Mouse (Mus musculus): ENCODE results near the gene Elf1.

Elf1 gene

DNA sequence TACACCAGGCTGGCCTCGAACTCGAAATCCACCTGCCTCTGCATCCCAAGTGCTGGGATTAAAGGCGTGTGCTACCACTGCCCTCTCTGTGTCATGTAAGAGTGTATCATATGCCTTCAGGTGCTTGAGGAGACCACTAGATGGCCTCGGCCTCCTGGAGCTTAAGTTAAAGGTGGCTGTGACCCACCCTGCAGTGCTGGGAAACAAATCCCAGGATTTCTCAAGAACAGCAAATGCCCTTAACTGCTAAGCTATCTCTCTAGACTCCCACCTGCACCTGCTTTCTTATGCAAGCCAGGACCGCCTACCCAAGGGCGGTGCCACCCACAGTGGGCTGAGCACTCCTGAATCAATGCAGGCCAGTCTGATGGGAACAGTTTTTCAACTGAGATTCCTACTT lies 83.8 kb downstream of the Elf1 start:
- no peak for DNase-seq (ENCODE audit: low read depth, low spot score)

DNA sequence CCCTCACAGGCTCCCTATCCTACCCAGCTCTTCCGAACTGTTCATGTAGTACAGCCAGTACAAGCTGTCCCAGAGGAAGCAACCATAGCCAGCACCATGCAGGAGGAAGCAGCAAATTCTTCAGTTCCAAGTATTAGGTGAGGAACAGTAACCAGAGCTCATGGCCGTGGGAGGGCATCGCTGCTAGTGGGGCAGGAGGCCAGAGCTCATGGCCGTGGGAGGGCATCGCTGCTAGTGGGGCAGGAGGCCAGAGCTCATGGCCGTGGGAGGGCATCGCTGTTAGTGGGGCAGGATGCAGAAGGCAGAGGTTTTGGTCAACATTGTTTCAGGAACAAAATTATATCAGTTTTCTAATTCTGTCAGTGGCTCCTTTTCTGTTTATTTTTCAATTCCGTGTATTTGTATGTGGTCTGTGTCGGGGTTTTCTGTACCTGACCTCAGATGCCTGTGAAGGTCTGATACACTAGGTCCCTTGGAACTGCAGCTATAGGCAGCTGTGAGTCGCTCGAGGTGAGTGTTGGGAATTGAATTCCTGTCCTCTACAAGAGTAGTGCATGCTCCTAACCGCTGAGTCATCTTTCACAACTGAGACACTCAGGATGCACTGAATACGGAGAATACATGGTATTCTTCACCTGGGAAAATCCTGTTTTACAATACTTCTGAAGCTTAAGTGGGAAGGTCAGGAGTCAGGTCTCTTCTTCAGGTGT lies 92.6 kb downstream of the Elf1 start:
- DNase-seq (ENCODE audit: low read depth, low spot score): no peak

DNA sequence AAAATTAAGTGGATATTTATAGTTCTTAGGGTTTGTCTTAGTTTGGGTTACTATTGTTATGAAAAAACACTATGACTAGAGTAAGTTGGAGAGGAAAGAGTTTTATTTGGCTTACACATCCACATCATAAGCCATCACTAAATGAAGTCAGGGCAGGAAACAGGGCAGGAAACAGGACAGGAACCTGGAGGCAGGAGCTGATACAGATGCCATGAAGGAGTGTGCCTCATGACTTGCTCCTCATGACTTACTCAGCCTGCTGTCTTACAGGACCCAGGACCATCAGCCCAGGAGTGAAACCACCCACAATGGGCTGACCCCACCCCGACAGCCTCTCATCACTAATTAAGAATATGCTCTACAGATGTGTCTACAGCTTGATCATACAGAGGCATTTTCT lies 93.4 kb downstream of the Elf1 start:
- no peak for DNase-seq (ENCODE audit: low read depth, low spot score)

DNA sequence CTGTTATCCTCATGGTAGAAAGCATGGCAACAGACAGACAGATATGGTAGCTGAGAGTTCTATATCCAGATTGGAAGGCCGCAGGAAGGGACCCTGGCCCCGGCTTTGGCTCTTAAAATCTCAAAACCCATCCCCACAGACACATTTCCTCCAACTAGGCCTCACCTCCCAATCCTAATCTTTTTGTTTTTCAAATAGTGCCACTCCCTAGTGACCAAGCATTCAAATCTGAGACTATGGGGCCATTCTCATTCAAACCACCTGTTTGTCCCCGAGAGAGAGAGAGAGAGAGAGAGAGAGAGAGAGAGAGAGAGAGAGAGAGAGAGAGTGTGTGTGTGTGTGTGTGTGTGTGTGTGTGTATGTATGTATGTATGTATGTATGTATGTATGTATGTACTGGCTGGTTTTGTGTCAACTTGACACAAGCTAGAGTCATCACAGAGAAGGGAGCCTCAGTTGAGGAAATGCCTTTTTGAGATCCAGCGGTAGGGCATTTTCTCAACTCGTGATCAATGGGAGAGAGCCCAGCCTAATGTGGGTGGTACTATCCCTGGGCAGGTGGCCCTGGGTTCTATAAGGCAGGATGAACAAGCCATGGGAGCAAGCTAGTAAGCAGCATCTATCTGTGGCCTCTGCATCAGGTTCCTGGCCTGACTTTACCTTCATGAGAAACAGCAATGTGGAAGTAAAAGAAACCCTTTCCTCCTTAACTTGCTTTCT lies 102.7 kb downstream of the Elf1 start:
- DNase-seq (ENCODE audit: low read depth, low spot score): no peak

DNA sequence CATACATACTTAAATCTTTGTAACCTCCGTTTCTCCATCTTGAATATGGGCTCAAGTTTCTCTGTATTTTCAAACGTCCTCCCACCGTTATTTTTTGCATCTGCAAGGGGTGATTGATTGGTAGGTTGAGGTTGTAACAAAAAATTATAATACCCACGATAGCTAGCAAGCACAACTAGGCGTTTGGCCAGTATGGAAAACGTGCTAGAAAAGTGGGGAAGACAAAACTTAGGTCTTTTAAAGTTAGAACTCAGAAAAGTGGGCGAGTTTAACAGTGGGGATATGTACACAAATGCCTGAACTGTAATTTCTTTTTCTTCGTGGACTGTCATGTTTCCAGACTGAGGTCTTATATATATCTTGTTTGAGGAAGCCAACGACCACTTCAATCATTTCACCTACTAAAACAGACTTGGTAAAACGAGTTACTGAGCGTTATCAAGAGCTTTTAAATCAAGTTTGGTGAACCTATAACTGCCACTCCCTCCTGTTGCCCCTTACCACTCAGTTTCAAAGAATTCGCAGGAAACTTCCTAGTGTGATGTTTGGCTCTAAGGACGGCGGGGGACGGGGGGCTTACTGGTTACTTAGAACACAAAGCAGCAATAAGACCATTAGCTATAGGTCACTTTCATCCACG lies 105.6 kb downstream of the Elf1 start:
- DNase-seq (ENCODE audit: low read depth, low spot score): no peak

DNA sequence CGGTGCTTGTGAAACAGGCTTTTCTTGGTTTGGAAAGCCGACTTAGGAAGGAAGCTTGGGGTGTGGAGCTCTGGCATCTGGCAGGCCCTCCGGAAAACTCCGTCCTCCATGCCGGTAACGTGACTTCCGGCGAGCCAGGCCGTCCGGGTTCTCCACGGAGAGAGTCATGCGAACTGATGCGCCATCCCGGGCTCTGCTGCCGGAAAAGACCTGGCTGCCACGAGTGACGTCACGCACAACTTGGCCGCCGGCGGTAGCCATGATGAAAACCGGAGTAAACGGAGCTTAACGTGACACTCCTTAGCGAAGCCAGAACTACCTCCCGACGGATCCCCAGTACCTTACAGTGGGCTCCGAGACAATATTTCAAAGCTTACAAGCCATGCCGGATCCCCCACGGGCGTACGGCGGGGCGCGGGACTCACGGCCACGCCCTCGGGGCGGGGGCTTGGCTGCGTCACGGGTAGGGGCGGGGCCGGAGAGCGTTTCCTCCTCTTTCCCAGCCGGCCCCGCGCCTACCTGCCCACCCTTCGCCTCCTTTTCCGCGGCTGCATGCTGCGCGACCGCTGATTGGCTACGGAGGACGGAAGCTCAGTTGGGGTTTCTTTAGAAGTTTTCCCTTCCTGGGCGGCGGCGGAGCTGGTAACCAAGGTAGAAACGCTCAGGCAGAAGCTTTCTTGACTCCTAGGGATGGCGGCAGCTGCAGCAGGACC lies 106.3 kb downstream of the Elf1 start, which contains the start of gene Sugt1:
Gene Sugt1, plus strand, starts transcription at position 553 of the 713 bp plus-strand sequence.
- DNase-seq (ENCODE audit: low read depth, low spot score): peak; percentile 92

DNA sequence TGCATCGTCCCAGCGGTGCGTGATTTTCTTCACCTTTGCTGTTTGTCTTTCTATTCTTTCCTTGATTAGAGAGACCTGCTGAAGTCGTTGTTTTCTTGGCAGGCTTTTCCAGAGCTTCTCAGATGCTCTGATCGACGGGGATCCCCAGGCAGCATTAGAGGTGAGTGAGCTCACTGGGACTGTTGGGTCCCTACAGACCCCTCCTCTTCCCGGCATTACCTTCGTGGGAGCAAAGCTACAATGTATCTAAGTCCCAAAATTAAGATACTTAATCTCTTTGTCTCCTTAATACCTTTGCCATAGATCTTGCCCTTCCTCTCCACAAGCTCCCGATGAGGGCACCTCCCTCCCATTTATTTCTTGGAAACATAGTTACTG lies 106.8 kb downstream of the Elf1 start:
- DNase-seq (ENCODE audit: low read depth, low spot score): no peak

DNA sequence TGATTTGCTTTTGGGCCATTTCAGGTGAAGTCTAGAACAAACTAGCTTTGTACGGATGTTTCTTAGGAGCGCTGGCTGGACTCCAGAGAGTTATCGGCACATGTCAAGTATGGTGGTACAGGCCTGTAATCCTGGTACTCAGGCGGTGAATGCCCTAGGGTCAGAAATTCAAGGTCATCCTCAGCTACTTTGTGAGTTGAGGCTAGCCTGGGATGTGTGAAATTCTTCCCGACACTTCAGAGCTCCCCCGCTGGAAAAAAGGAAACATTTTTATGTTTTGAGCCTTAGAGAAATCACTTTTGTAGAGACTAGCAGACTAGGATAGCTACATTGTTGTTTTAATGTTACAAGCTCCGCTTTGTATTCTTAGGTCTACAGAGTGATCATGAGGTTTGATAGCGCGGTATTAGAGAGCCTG lies 107.5 kb downstream of the Elf1 start:
- no peak for DNase-seq (ENCODE audit: low read depth, low spot score)

DNA sequence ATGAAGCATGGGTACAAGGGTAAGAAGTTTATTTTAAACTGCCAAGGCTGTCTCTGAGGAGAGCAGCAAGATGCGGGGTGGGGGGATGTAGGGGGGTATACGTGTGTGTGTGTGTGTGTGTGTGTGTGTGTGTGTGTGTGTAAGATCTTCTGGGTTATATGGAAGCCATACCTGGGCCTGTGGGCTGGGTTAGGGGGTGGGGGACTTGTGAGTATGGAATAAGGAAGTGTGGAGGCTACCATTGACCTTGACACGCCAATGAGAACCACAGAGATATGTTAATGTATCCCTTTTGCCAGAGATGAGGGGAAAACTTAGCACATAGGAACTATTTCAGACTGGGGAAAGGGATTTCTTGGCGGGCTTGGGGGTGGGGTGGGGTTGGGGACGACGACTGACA lies 108.4 kb downstream of the Elf1 start:
- DNase-seq (ENCODE audit: low read depth, low spot score): no peak

DNA sequence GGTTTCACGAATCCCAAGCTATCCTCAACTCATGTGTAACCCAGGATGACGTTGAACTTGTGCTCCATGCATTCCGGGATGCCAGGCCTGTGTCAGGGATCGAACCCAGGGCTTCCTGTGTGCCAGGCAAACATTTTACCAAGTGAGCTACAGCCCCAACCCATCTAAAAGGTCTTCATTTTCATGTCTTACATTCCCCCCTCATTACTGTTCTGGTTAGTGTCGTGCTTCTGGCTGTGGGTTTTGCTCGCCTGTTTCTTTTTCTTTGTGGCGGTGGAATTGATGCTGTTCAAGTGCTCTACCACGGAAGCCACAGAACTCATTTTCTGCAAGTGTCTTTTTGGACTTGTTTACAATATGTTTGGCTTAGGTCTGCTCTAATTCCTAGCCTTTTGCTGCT lies 109.9 kb downstream of the Elf1 start:
- no peak for DNase-seq (ENCODE audit: low read depth, low spot score)

DNA sequence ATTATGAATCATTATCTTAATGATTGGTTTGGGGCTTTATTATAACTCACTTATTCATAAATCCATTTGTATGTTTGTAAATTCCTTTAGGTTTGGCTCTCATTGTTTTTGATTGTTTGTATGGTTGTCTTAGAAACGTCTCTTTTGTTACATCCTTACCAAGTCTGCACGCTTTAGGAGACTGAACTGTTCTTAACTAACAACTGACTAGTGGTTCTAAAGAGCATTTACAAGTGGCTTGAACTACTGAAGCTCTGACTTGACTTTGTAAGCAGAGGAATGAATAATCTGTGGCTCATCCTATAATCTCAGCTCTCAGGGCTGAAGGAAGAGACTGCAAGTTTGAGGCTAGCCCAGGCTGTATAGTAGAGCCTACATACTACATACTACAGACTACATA lies 110.6 kb downstream of the Elf1 start:
- DNase-seq (ENCODE audit: low read depth, low spot score): no peak

DNA sequence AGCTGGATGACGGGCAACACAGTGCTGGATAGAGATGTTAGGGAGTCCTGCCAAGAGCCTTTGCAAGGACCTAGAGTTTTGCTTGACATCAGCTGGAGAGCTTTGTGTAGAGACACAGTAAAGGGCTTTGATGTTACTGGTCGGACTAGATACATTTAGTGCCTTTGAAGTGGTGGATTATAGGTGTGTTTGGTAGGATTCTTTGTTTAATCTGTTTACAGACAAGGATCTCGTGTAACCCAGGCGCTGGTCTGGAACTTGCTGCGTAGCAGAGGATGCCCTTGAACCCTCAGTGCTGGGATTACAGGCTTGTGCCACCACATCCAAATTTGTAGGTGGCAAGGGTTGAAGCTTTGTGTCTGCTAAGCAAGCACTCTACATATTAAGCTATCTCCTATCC lies 113.1 kb downstream of the Elf1 start:
- no peak for DNase-seq (ENCODE audit: low read depth, low spot score)

DNA sequence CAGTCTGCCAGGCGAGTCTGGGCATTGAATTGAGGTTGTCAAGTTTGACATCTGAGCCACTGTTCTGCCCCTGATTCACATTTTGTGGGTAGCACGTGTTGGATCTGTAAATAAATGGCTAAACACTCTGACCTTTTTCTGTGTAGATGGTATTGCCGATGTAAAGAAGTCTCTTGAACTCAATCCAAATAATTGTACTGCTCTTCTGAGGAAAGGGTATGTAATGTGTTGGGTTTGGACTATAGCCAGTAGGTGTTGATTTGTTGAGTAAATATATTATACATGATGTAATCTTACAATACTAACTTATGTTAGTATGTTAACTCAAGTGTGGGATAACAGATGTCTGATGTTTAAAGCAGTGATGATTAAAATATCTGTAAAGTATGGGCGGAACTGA lies 115.6 kb downstream of the Elf1 start:
- DNase-seq (ENCODE audit: low read depth, low spot score): no peak

DNA sequence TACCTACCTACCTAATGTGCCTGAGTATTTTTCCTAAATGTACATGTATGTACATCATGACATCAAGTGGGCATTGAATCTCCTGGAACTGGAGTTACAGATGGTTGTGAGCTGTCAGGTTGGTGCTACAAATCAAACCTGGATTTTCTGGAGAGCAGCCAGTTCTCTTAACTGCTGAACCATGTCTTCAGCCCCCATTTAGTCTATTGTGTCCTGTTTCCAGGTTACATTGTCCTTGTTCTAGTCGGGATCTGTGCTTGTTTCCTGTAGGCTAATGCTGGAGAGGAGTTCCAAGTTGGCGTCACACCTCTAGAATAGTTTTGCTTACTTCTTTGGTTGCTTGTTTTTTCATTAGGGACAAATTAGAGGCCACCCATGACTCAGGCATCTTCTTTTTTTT lies 124.9 kb downstream of the Elf1 start:
- no peak for DNase-seq (ENCODE audit: low read depth, low spot score)

DNA sequence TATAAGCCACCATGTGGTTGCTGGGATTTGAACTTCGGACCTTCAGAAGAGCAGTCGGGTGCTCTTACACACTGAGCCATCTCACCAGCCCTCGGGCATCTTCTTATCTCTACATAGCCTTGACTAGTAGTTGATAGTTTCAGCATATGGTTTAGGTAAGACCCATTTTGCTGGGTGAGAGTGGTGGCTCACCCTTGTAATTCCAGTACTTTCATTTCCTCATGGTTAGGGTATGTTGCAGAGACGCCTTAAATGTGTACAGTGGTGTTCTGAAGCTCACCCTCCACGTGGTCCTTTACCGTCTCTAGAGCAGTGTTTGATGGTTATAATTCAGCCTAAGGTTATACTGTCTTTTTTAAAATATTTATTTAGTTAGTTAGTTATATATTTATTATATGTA lies 125.4 kb downstream of the Elf1 start:
- no peak for DNase-seq (ENCODE audit: low read depth, low spot score)

DNA sequence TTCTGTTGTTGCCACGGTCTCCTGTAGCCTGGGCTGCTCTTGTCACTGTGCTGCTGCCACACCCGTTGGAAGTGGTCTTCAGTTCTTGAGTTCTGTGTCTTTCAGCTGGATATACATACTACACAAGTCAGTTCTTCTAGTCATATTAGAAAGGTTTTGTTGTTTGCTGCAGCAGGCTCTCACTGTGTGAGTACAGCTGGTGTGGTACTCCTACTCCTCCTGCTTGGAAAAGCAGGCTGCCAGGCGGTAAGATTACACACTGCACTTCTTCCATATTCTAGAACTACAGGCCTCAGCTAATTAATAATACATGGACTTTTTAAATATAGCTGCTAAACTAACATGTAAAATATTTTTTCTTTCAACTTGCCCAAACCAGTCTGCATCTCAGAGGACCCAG lies 125.9 kb downstream of the Elf1 start:
- DNase-seq (ENCODE audit: low read depth, low spot score): no peak

DNA sequence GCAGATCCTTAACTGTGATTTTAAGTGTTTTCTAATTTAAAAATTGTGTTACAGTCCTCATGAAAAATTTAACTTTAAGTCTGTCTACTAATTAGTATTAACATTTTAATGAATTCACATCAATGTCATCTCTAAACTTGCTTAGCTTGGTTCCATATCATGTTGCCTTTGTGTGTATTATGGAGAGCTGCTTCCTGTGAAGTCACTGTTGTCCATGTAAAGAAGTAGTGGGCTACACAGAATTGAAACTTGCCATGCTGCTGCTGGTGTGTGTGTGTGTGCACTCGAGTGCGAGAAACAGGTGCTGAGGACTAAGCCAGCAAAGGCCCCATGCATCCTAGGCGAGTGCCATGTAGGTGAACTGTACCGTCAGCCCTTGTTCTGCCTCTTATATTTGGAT lies 126.4 kb downstream of the Elf1 start:
- DNase-seq (ENCODE audit: low read depth, low spot score): no peak

DNA sequence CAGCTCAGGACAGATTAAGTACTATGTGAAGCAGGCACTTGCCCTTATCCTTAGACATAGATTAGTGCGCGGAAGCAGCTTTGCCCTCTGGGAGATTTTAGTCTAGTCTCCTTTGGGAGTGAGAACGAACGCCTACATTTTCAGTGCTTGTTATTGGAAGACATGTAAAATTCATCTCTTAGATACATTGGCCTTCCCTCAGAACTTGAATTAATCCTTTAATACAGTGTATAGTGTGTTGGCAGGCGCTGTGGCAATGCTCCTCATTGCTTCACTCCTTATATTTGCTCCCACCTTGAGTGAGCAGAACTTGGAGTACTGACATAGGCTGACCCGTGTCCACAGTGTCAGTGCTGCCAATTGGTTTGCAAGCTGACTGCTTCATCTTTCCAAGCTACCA lies 127.3 kb downstream of the Elf1 start:
- DNase-seq (ENCODE audit: low read depth, low spot score): no peak

DNA sequence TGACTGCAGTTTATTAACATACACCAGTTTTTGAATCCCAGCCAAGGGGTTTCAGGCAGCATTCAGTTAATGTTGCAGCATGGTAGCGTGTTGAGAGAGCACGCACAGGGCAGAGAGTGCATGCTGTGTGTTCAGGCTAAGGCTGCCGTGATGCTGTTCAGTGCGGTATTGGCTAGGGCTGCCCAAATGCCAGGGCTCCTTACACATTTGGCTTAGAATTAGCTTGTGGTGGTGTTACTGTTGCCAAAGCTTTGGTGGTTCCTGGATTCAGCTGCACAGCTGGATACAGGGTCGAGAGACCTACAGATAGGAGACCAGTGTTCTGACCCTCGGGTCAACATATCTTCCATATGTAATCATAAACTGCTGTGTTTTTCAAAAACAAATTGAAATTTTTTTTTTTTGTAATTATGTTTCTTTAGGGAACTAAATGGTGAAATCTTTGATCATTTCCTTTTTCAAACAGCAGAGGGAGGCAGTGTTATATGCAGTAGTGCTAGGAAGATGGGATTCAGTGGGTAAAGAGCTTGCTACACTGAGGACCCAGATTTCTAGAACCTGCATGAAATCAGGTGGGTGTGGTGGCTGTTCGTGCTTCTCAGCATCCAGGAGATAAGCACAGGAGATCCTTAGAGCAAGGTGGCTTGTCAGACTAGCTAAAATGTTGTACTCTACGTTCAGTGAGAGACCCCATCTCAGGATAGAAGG lies 136.3 kb downstream of the Elf1 start:
- DNase-seq (ENCODE audit: low read depth, low spot score): no peak

DNA sequence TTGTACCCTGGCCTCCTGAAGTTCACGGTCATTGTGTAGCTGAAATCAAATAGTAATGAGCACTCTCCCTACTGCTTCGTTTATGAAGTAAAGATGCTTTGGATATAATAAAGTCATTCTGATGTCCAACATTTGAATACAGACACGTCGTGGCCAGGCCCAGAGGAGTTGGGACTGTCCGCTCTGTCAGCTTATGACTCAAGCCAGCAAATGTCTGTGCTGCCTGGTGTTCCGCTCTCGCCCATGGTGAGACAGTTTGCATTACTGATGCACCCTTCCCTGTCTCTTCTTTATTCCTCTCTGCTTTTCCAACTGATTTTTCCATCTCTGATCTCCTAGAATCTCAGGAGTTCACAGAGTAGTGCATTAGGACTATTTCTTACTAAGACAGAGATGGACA lies 138.8 kb downstream of the Elf1 start:
- no peak for DNase-seq (ENCODE audit: low read depth, low spot score)

DNA sequence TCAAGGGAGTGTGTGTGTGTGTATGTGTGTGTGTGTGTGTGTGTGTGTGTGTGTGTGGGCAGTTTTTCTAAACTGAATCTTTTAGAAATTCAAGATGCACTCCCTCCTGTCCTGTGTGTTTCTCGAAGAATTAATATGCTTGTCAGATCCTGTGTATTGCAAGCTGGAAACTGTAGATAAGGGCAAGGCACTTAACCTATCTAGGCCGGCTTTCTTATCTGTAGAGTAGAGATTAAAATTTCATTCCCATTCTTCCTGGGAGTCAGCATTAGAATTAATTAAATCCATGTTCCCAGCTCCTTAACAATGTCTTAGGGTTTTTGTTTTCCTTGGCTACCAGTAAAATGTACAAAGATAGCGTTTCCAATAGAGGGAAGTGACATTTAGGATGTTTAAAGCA lies 140.1 kb downstream of the Elf1 start:
- no peak for DNase-seq (ENCODE audit: low read depth, low spot score)

Measured in embryo, embryonic 11.5 days (tissue).